Mouse (Mus musculus): ENCODE results near the gene Zfp146. TPM values are rescaled to one million over a fixed set of nuclear protein-coding genes. Genes with fewer than 3 reads are reported as not detected.

The Zfp146 gene
- polyA plus RNA-seq, 1 experiment = 3.0 TPM

GRCm38 (mm10) chr7:30155507-30155906 lies 14.0 kb downstream of the Zfp146 start:
- no peak overlapping the region for H3K27ac ChIP-seq (ENCODE audit: insufficient read depth, low read depth, low read length)
- no peaks in the 10 kb centered on the region for H3K27me3 ChIP-seq (ENCODE audit: control insufficient read depth, insufficient read depth, low read length)
- TF ChIP-seq POLR2A (IDR thresholded peaks at IDR 0.05; ENCODE audit: low read depth, low read length) = no peak
- no peak for TF ChIP-seq CTCF (IDR thresholded peaks at IDR 0.05; ENCODE audit: extremely low read depth, insufficient read length, insufficient replicate concordance, low read depth, low read length)
- peaks cover 23% of the 10 kb centered on the region for H3K36me3 ChIP-seq (ENCODE audit: control insufficient read depth, insufficient read depth, low read length)
- H3K4me1 ChIP-seq (ENCODE audit: control insufficient read depth, insufficient read depth, insufficient read length, low read length) = no peaks in the 10 kb centered on the region
- H3K4me3 ChIP-seq (ENCODE audit: low read depth, low read length) = no peak overlapping the region
- WGBS = 99% methylated on average over 3 of the region's 3 CpGs

- Histone ChIP-seq H3K27me3 (ENCODE audit: control insufficient read depth, insufficient read depth, low read length) (no peaks in the 10 kb centered on the region), H3K27ac (ENCODE audit: insufficient read depth, low read depth, low read length) (no peak overlapping the region), H3K36me3 (ENCODE audit: control insufficient read depth, insufficient read depth, low read length) (peaks cover 12% of the 10 kb centered on the region), H3K4me3 (ENCODE audit: low read depth, low read length) (no peak overlapping the region), H3K4me1 (ENCODE audit: control insufficient read depth, insufficient read depth, insufficient read length, low read length) (no peaks in the 10 kb centered on the region)
- WGBS = 94% methylated on average over 1 of the region's 1 CpGs
- no peak for TF ChIP-seq CTCF (IDR thresholded peaks at IDR 0.05; ENCODE audit: extremely low read depth, insufficient read length, insufficient replicate concordance, low read depth, low read length)
- no peak for TF ChIP-seq POLR2A (IDR thresholded peaks at IDR 0.05; ENCODE audit: low read depth, low read length)
Measured at GRCm38 (mm10) chr7:30154040-30154439, 15.5 kb downstream of the Zfp146 start.

DNA sequence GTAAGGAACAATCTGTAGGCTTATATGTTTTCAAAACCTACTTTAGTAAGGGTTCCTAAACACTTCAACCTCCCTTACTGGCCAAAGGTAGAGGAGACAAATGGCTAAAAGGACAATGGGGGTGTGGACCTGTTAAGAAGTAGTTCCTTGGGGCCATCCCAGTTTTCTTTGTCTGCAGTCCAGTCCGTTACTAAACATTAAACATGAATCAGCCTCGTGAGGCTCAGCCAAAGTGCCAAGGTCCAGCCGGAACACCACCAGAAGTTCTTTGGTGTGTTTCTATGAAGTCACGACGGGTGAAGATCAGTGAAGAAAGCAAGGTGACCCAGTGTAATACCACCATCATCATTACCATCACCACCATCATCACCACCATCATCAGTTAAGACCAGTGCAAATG lies 22.5 kb downstream of the Zfp146 start:
- no peak overlapping the region for H3K27ac ChIP-seq (ENCODE audit: insufficient read depth, low read depth, low read length)
- H3K27me3 ChIP-seq (ENCODE audit: control insufficient read depth, insufficient read depth, low read length) = no peaks in the 10 kb centered on the region
- H3K4me1 ChIP-seq (ENCODE audit: control insufficient read depth, insufficient read depth, insufficient read length, low read length) = no peaks in the 10 kb centered on the region
- TF ChIP-seq POLR2A (IDR thresholded peaks at IDR 0.05; ENCODE audit: low read depth, low read length) (no peak), CTCF (IDR thresholded peaks at IDR 0.05; ENCODE audit: extremely low read depth, insufficient read length, insufficient replicate concordance, low read depth, low read length) (no peak)
- WGBS = 90% methylated on average over 5 of the region's 5 CpGs
- no peak overlapping the region for H3K4me3 ChIP-seq (ENCODE audit: low read depth, low read length)
- peaks cover 1% of the 10 kb centered on the region; the same call in 1 of the 2 replicates for H3K36me3 ChIP-seq (ENCODE audit: control insufficient read depth, insufficient read depth, low read length)

- TF ChIP-seq POLR2A (IDR thresholded peaks at IDR 0.05; ENCODE audit: low read depth, low read length) = no peak
- no peak for TF ChIP-seq CTCF (IDR thresholded peaks at IDR 0.05; ENCODE audit: extremely low read depth, insufficient read length, insufficient replicate concordance, low read depth, low read length)
- Histone ChIP-seq H3K27me3 (ENCODE audit: control insufficient read depth, insufficient read depth, low read length) (no peaks in the 10 kb centered on the region), H3K4me3 (ENCODE audit: low read depth, low read length) (peak overlapping the region; percentile 59), H3K36me3 (ENCODE audit: control insufficient read depth, insufficient read depth, low read length) (no peaks in the 10 kb centered on the region), H3K27ac (ENCODE audit: insufficient read depth, low read depth, low read length) (no peak overlapping the region), H3K4me1 (ENCODE audit: control insufficient read depth, insufficient read depth, insufficient read length, low read length) (no peaks in the 10 kb centered on the region)
- WGBS = 6% methylated on average over 35 of the region's 35 CpGs
Measured at GRCm38 (mm10) chr7:30143555-30144209, 25.9 kb downstream of the Zfp146 start.

GRCm38 (mm10) chr7:30143170-30143554 lies 26.4 kb downstream of the Zfp146 start:
- Histone ChIP-seq H3K27me3 (ENCODE audit: control insufficient read depth, insufficient read depth, low read length) (no peaks in the 10 kb centered on the region), H3K27ac (ENCODE audit: insufficient read depth, low read depth, low read length) (no peak overlapping the region), H3K4me1 (ENCODE audit: control insufficient read depth, insufficient read depth, insufficient read length, low read length) (no peaks in the 10 kb centered on the region), H3K36me3 (ENCODE audit: control insufficient read depth, insufficient read depth, low read length) (no peaks in the 10 kb centered on the region), H3K4me3 (ENCODE audit: low read depth, low read length) (peak overlapping the region; percentile 59)
- TF ChIP-seq POLR2A (IDR thresholded peaks at IDR 0.05; ENCODE audit: low read depth, low read length) (no peak), CTCF (IDR thresholded peaks at IDR 0.05; ENCODE audit: extremely low read depth, insufficient read length, insufficient replicate concordance, low read depth, low read length) (no peak)
- WGBS = 7% methylated on average over 8 of the region's 8 CpGs

- H3K27me3 ChIP-seq (ENCODE audit: control insufficient read depth, insufficient read depth, low read length) = no peaks in the 10 kb centered on the region
Measured at GRCm38 (mm10) chr7:30136826-30137225, 32.7 kb downstream of the Zfp146 start.

GRCm38 (mm10) chr7:30132396-30132795 lies 37.2 kb downstream of the Zfp146 start:
- 87% methylated on average over 4 of the region's 4 CpGs for WGBS
- Histone ChIP-seq H3K4me1 (ENCODE audit: control insufficient read depth, insufficient read depth, insufficient read length, low read length) (no peaks in the 10 kb centered on the region), H3K27me3 (ENCODE audit: control insufficient read depth, insufficient read depth, low read length) (no peaks in the 10 kb centered on the region), H3K4me3 (ENCODE audit: low read depth, low read length) (no peak overlapping the region), H3K36me3 (ENCODE audit: control insufficient read depth, insufficient read depth, low read length) (no peaks in the 10 kb centered on the region), H3K27ac (ENCODE audit: insufficient read depth, low read depth, low read length) (no peak overlapping the region)
- TF ChIP-seq CTCF (IDR thresholded peaks at IDR 0.05; ENCODE audit: extremely low read depth, insufficient read length, insufficient replicate concordance, low read depth, low read length) = no peak
- TF ChIP-seq POLR2A (IDR thresholded peaks at IDR 0.05; ENCODE audit: low read depth, low read length) = no peak

More at GRCm38 (mm10) chr7:30136826-30137225, 32.7 kb downstream of the Zfp146 start:
- H3K36me3 ChIP-seq (ENCODE audit: control insufficient read depth, insufficient read depth, low read length) = no peaks in the 10 kb centered on the region
- 89% methylated on average over 10 of the region's 10 CpGs for WGBS
- H3K27ac ChIP-seq (ENCODE audit: insufficient read depth, low read depth, low read length) = no peak overlapping the region
- H3K4me3 ChIP-seq (ENCODE audit: low read depth, low read length) = no peak overlapping the region
- H3K4me1 ChIP-seq (ENCODE audit: control insufficient read depth, insufficient read depth, insufficient read length, low read length) = no peaks in the 10 kb centered on the region
- TF ChIP-seq CTCF (IDR thresholded peaks at IDR 0.05; ENCODE audit: extremely low read depth, insufficient read length, insufficient replicate concordance, low read depth, low read length) = no peak
- TF ChIP-seq POLR2A (IDR thresholded peaks at IDR 0.05; ENCODE audit: low read depth, low read length) = no peak

Data from small intestine, adult 2 months (tissue).